Mouse (Mus musculus) ES-E14 (cell line): ENCODE results near the gene Emc8. TPM values are rescaled to one million over a fixed set of nuclear protein-coding genes. Genes with fewer than 3 reads are reported as not detected.

ENCODE experiments used
- DNase-seq: peaks from one replicate; pipeline ENCODE4 v3.0.0-alpha.2; 2013; ENCODE audit warnings: low read depth, low spot score
- H3K27ac ChIP-seq: 2 replicates; pipeline ENCODE4 v1.5.1; 2012; ENCODE audit warnings: low read depth, mild to moderate bottlenecking, low read length, moderate library complexity, mixed read lengths; ENCODE audit not compliant: poor library complexity, insufficient read depth, severe bottlenecking
- H3K36me3 ChIP-seq: 2 replicates; pipeline ENCODE4 v1.6.1; 2012; ENCODE audit warnings: mild to moderate bottlenecking, low read length, moderate library complexity, mixed read lengths; ENCODE audit not compliant: control insufficient read depth, poor library complexity, insufficient read depth, severe bottlenecking
- H3K4me1 ChIP-seq, 2 experiments: fragments of 150-350 bp in 1 of 2; sonication (generic) in 1 of 2; 2 replicates each; pipeline ENCODE4 v1.6.1; 2012; ENCODE audit warnings: low read length in 2 of 2, mild to moderate bottlenecking in 1 of 2, mixed read lengths in 1 of 2; ENCODE audit not compliant: control insufficient read depth in 2 of 2, insufficient read depth in 2 of 2, poor library complexity in 1 of 2
- H3K4me3 ChIP-seq, 2 experiments: fragments of 150-350 bp in 1 of 2; sonication (generic) in 1 of 2; 2 replicates each; pipeline ENCODE4 v1.5.1; 2012; ENCODE audit warnings: low read length in 2 of 2, low read depth in 1 of 2, mild to moderate bottlenecking in 1 of 2, mixed read lengths in 1 of 2; ENCODE audit not compliant: insufficient read depth in 1 of 2, poor library complexity in 1 of 2, severe bottlenecking in 1 of 2
- H3K9ac ChIP-seq: 2 replicates; pipeline ENCODE4 v1.6.1; 2012; ENCODE audit warnings: low read depth, mild to moderate bottlenecking, low read length, mixed read lengths; ENCODE audit not compliant: poor library complexity, insufficient read depth, severe bottlenecking
- H3K9me3 ChIP-seq: fragments of 150-350 bp; sonication (generic); 2 replicates; pipeline ENCODE4 v1.6.1; 2012; ENCODE audit warnings: low read depth, mild to moderate bottlenecking, low read length; ENCODE audit not compliant: control insufficient read depth, insufficient read depth
- CHD2 ChIP-seq: IDR thresholded peaks from 2 replicates; pipeline ENCODE4 v1.6.1; 2014; ENCODE audit warnings: mild to moderate bottlenecking, low read depth, low read length, inconsistent platforms
- HCFC1 ChIP-seq: IDR thresholded peaks from 2 replicates; pipeline ENCODE4 v1.6.1; 2012; ENCODE audit warnings: low read length, inconsistent platforms, borderline replicate concordance; ENCODE audit not compliant: insufficient read depth
- MAFK ChIP-seq: IDR thresholded peaks from 2 replicates; pipeline ENCODE4 v1.6.1; 2014; ENCODE audit warnings: mild to moderate bottlenecking, low read depth, low read length, inconsistent platforms; ENCODE audit not compliant: insufficient read depth
- ZC3H11A ChIP-seq: IDR thresholded peaks from 2 replicates; pipeline ENCODE4 v1.6.1; 2012; ENCODE audit warnings: low read depth, mild to moderate bottlenecking, inconsistent platforms, low read length, borderline replicate concordance
- ZNF384 ChIP-seq: IDR thresholded peaks from 2 replicates; pipeline ENCODE4 v1.6.1; 2012; ENCODE audit warnings: low read depth, low read length, inconsistent platforms
- in situ Hi-C, 2 experiments: fragments of 600-800 bp; cut with MboI; formaldehyde crosslinking; loops; one replicate each; pipeline ENCODE4 v1.15.1; 2025; ENCODE audit warnings: low sequenced_read_pairs in 2 of 2, inconsistent platforms in 1 of 2; ENCODE audit not compliant: unreplicated experiment in 2 of 2
- total RNA-seq: library from RNA; depleted of rRNA; stranded (reverse); fragments of 300-350 nt; gene quantifications from 2 replicates; pipeline ENCODE4 v1.2.3, GENCODE M21; 2012; rRNA removed

Gene Emc8
- 328 and 332 TPM in 2 replicates for total RNA-seq

DNA sequence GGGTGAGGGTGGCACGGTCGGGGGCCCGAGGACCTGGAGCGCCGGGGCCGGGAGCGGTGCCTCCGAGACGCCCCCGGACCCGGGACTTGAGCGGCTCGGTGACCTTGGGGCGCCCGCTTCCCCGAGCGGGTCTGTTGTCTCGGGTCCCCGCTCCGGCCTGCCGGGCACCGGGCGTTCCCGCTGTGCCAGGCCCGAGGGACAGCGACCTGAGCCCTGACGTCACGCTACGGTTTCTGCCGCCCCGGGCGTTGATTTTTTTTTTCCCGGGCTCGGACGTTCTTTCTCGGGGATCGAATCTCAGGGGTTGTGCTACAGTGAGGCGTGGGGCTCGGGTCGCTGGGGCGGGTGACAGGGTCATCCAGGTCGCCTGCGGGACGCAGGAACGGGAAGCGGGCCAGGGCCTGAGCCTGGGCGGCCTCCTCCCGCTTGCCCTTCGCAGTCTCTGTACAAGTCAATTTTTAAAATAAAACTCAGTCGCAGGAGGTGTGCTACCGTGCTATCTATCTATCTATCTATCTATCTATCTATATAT is at the start of gene Emc8:
Gene Emc8 (minus strand): TSS at position 200 of the 532 bp plus-strand sequence.
- H3K4me1 ChIP-seq = peaks cover 0 to 27% of the 10 kb centered on the region in 2 experiments; a peak in 2 of 4 replicates
- no peak for TF ChIP-seq CHD2
- no peak for TF ChIP-seq MAFK
- no peak for TF ChIP-seq ZNF384
- peak within 1 kb of the TSS; percentile 98 for H3K9ac ChIP-seq
- H3K9me3 ChIP-seq = no peaks in the 10 kb centered on the region
- H3K36me3 ChIP-seq = peaks cover 50% of the 10 kb centered on the region
- no peak for DNase-seq
- in situ Hi-C loops = no loop called here
- H3K4me3 ChIP-seq = peak within 1 kb of the TSS; percentile 93 to 97
- peak within 1 kb of the TSS; percentile 74 for H3K27ac ChIP-seq

DNA sequence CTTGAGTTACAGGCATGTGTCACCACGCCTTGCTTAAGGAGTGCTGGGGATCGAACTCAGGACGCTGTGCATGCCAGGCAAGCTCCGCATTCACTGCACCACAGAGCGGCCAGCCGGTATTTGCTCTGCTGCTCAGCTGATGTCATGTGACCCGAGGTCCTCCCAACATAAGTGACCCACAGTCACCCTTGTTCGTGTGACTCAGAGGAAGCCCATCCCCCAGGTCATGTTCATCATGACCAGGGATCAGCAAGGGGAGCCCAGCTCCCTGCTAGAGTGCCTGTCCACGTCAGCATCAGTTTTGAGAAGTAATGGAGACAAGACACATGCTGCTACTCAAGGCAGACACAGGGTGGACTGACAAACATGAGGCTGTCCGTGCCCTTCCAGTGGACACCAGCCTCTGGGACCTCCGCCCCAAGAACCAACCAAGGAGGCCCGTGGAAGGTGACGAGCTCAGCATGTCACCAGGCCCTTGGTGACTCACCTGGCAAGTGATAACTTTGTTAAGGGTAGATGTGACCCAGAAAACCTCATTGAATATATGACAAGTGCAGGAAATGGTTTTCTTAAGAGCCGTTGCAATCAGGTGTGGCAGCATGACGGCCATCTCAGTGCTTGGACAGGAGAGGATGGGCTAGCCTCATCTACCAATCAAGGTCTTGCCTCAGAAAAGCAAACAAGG is 47.8 kb upstream of the Emc8 start:
- H3K9me3 ChIP-seq = no peaks in the 10 kb centered on the region
- no peak for DNase-seq
- H3K9ac ChIP-seq = no peak overlapping the region; the same call in 1 of the 2 replicates
- in situ Hi-C loops = no loop called here
- no peak overlapping the region for H3K27ac ChIP-seq
- no peak for TF ChIP-seq ZNF384
- no peak for TF ChIP-seq HCFC1
- TF ChIP-seq CHD2 = no peak
- TF ChIP-seq ZC3H11A = no peak
- TF ChIP-seq MAFK = no peak
- no peak overlapping the region for H3K4me3 ChIP-seq
- no peaks in the 10 kb centered on the region; a peak in 1 of 4 replicates for H3K4me1 ChIP-seq
- no peaks in the 10 kb centered on the region for H3K36me3 ChIP-seq

DNA sequence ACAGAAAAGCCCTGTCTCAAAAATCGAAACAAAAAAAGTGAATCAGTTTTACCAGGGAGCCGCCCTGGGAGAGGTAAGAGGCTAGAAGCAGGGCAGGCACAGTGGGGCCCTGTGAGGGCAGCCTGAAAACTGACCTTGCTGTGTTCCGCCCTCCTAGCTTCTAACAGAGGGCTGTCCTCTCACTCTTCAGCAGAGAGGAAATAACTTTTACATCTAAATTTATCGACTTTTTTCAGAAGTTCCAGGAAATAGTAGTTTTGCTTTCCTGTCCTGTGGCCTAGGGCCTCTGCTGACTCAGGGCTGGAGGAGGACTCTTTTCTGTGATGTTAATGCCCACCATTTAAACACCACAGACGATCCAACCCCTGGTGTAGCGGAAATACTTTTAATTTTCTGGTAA is 46.8 kb upstream of the Emc8 start:
- Histone ChIP-seq H3K9me3 (no peaks in the 10 kb centered on the region), H3K4me3 (no peak overlapping the region), H3K9ac (no peak overlapping the region), H3K27ac (no peak overlapping the region), H3K36me3 (no peaks in the 10 kb centered on the region), H3K4me1 (no peaks in the 10 kb centered on the region; a peak in 1 of 4 replicates)
- TF ChIP-seq ZC3H11A (no peak), HCFC1 (no peak), ZNF384 (no peak), MAFK (no peak), CHD2 (no peak)
- in situ Hi-C loops = no loop called here
- DNase-seq = no peak

DNA sequence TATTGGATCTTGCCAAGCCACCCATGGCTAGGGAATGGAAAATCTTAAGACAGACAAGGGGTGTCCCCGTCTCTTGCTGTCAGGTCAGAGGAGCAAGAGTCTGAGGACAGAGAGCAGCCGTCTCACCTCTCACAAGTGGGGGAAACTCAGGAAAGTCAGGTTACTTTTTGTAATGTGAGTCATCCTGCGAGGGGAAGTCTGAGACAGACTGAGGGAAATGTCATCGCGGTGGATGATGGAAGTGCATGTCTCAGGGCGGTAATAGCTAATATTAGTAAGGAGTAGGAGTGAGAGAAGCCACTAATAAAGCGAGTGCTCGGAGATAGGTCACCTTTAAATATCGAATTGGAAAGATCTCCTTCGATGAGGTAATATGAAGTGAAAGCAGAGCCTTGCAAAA is 40.8 kb upstream of the Emc8 start:
- TF ChIP-seq HCFC1 = no peak
- no peak for TF ChIP-seq ZC3H11A
- no peak for TF ChIP-seq MAFK
- no peak for TF ChIP-seq CHD2
- no peak for TF ChIP-seq ZNF384
- no peak overlapping the region for H3K9ac ChIP-seq

DNA sequence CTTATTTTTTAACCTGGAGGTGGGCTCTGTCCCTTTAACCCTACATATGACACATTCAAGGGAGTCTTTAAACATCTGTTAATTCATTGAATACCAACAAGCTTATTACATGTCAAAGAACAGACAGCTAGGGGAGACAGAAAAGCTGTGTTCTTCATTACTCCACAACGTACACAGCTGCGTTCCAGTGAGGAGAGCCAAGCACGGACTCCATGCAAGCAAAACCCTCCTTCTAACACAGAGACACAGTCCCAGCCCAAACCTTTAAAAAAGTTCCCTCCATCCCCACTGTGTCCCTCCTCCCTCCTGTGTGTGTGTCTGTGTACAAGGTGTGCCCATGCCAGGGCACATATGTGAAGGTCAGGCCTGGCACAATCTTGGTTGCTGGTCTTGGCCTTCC is 37.8 kb upstream of the Emc8 start:
- no peaks in the 10 kb centered on the region for H3K4me1 ChIP-seq
- TF ChIP-seq MAFK (no peak), ZNF384 (no peak), ZC3H11A (no peak), HCFC1 (no peak), CHD2 (no peak)
- H3K36me3 ChIP-seq = no peaks in the 10 kb centered on the region
- no peak for DNase-seq
- H3K4me3 ChIP-seq = no peak overlapping the region
- no peak overlapping the region for H3K9ac ChIP-seq
- no peak overlapping the region for H3K27ac ChIP-seq
- in situ Hi-C loops = no loop called here
- no peaks in the 10 kb centered on the region for H3K9me3 ChIP-seq

More for the DNA sequence above, 40.8 kb upstream of the Emc8 start:
- no peak for DNase-seq
- no peak overlapping the region for H3K27ac ChIP-seq
- in situ Hi-C loops = no loop called here
- no peaks in the 10 kb centered on the region for H3K9me3 ChIP-seq
- no peaks in the 10 kb centered on the region for H3K4me1 ChIP-seq
- H3K36me3 ChIP-seq = no peaks in the 10 kb centered on the region
- no peak overlapping the region for H3K4me3 ChIP-seq
